Mouse (Mus musculus): ENCODE measurements around the gene Wwp2.

GRCm38 (mm10) chr8:107404057-107404456, 32.1 kb upstream of the Wwp2 start:
- TF ChIP-seq POLR2A (IDR thresholded peaks at IDR 0.05; ENCODE audit: control insufficient read depth, low read depth, low read length): no peak
- no peak for TF ChIP-seq CTCF (IDR thresholded peaks at IDR 0.05; ENCODE audit: control insufficient read depth, insufficient read depth, insufficient replicate concordance, low read depth, low read length)
